Mouse (Mus musculus) thymus, postnatal 14 days (tissue): ENCODE measurements around the gene BC049352.

Experiments
- DNase-seq: peaks from one replicate; pipeline ENCODE4 v3.0.0; 2021

The BC049352 gene

GRCm38 (mm10) chr9:45181770-45182169 is at the start of gene BC049352:
BC049352 (plus strand) TSS chr9:45182007.
- DNase-seq, result peak; percentile 28

- DNase-seq, result peak; percentile 84
Observed at GRCm38 (mm10) chr9:45133484-45134310, 48.1 kb upstream of the BC049352 start.

- no peak for DNase-seq
Observed at GRCm38 (mm10) chr9:45136442-45137169, 45.2 kb upstream of the BC049352 start.

- peak; percentile 79 for DNase-seq
Observed at GRCm38 (mm10) chr9:45138191-45139032, 43.4 kb upstream of the BC049352 start, which contains the start of gene Scn4b. Scn4b (plus strand) TSS chr9:45138395.

GRCm38 (mm10) chr9:45139082-45139481 is 42.7 kb upstream of the BC049352 start:
- DNase-seq, result no peak

GRCm38 (mm10) chr9:45140945-45141344 is 40.9 kb upstream of the BC049352 start:
- DNase-seq, result no peak

GRCm38 (mm10) chr9:45142686-45143085 is 39.1 kb upstream of the BC049352 start:
- no peak for DNase-seq

GRCm38 (mm10) chr9:45145533-45146266 is 36.1 kb upstream of the BC049352 start:
- peak; percentile 43 for DNase-seq

GRCm38 (mm10) chr9:45146267-45146597 is 35.6 kb upstream of the BC049352 start:
- peak; percentile 90 for DNase-seq

- peak; percentile 50 for DNase-seq
Observed at GRCm38 (mm10) chr9:45150933-45151332, 30.9 kb upstream of the BC049352 start.

- peak; percentile 72 for DNase-seq
Observed at GRCm38 (mm10) chr9:45153361-45153760, 28.4 kb upstream of the BC049352 start.

- DNase-seq, result no peak
Observed at GRCm38 (mm10) chr9:45167903-45168302, 13.9 kb upstream of the BC049352 start.

- DNase-seq, result no peak
Observed at GRCm38 (mm10) chr9:45170150-45170549, 11.7 kb upstream of the BC049352 start.

- no peak for DNase-seq
Observed at GRCm38 (mm10) chr9:45171073-45171610, 10.7 kb upstream of the BC049352 start.

- no peak for DNase-seq
Observed at GRCm38 (mm10) chr9:45173475-45173874, 8.3 kb upstream of the BC049352 start.

- peak; percentile 61 for DNase-seq
Observed at GRCm38 (mm10) chr9:45179282-45179681, 2.5 kb upstream of the BC049352 start.

GRCm38 (mm10) chr9:45182521-45182920 is 714 bp downstream of the BC049352 start:
- DNase-seq, result peak; percentile 62

- DNase-seq, result peak; percentile 31
Observed at GRCm38 (mm10) chr9:45183266-45183665, 1.5 kb downstream of the BC049352 start.

GRCm38 (mm10) chr9:45185250-45185649 is 3.4 kb downstream of the BC049352 start:
- DNase-seq, result peak; percentile 75

GRCm38 (mm10) chr9:45188570-45189563 is 7.1 kb downstream of the BC049352 start:
- peak; percentile 86 for DNase-seq
